Mouse (Mus musculus) hindbrain, embryonic 13.5 days (tissue): ENCODE data around the gene Myadm. TPM values are rescaled to one million over a fixed set of nuclear protein-coding genes. Genes with fewer than 3 reads are reported as not detected.

Experiments used
- ATAC-seq: fragments of 200-750 bp; cut with Nextera tagmentation; 2 replicates; pipeline ENCODE4 v1.8.0; 2017; ENCODE audit warnings: moderate TSS enrichment; ENCODE audit not compliant: low FRiP score
- H3K27ac ChIP-seq: fragments of 300-500 bp; sonication (generic); 2 replicates; pipeline ENCODE4 v1.5.1; 2015; ENCODE audit warnings: inconsistent platforms, mild to moderate bottlenecking, moderate library complexity
- H3K27me3 ChIP-seq: fragments of 300-500 bp; sonication (generic); 2 replicates; pipeline ENCODE4 v1.6.1; 2015; ENCODE audit warnings: mild to moderate bottlenecking, inconsistent platforms
- H3K36me3 ChIP-seq: fragments of 300-500 bp; sonication (generic); 2 replicates; pipeline ENCODE4 v1.6.1; 2015; ENCODE audit warnings: mild to moderate bottlenecking, inconsistent platforms
- H3K4me1 ChIP-seq: fragments of 300-500 bp; sonication (generic); replicated peaks from 2 replicates; pipeline ENCODE4 v1.6.1; 2015; ENCODE audit warnings: inconsistent platforms
- H3K4me2 ChIP-seq: fragments of 300-500 bp; sonication (generic); 2 replicates; pipeline ENCODE4 v1.6.1; 2015; ENCODE audit warnings: inconsistent platforms, mild to moderate bottlenecking, moderate library complexity
- H3K4me3 ChIP-seq: fragments of 300-500 bp; sonication (generic); 2 replicates; pipeline ENCODE4 v1.5.1; 2015; ENCODE audit warnings: mild to moderate bottlenecking, inconsistent platforms
- H3K9ac ChIP-seq: fragments of 300-500 bp; sonication (generic); 2 replicates; pipeline ENCODE4 v1.6.1; 2015; ENCODE audit warnings: mild to moderate bottlenecking, inconsistent platforms
- H3K9me3 ChIP-seq: fragments of 300-500 bp; sonication (generic); 2 replicates; pipeline ENCODE4 v1.6.1; 2016; ENCODE audit warnings: inconsistent platforms
- WGBS: fragments of 180-500 bp; shearing (Covaris S2); methylation state at CpG from one replicate; pipeline ENCODE4 v1.1.7; 2015; 5-methylcytosine and 5-hydroxymethylcytosine counted together
- polyA plus RNA-seq: library from polyadenylated mRNA; unstranded; fragments of >200 nt; fragmentation: Nextera tagmentation; extraction: Ambion mirVana; gene quantifications from 2 replicates; pipeline ENCODE4 v1.2.1, GENCODE M21; 2015

Gene Myadm
- polyA plus RNA-seq, 1 experiment from 2014 or later = 29.0 TPM

DNA sequence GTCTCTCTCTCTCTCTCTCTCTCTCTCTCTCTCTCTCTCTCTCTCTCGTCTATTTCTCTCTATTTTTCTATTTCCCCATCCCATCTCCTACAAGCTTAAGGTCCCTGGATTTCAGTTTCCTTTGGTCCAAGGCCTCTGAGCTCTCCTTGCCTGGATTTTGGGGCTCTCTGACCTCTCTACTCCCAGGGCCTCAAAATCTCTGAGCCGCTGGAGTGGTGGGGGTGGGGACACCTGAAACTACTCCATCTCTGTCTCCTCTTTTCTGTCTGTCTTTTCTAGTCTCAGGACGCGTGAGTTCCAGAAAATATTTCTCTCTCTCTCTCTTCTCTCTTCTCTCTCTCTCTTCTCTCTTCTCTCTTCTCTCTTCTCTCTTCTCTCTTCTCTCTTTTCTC, 43.3 kb downstream of the Myadm start:
- H3K9me3 ChIP-seq = no peaks in the 10 kb centered on the region
- H3K4me1 ChIP-seq = peaks cover 20% of the 10 kb centered on the region
- peak overlapping the region; percentile 89 for H3K9ac ChIP-seq
- peak overlapping the region; percentile 77 for H3K4me3 ChIP-seq
- WGBS = 2% methylated on average over 4 of the region's 4 CpGs
- no peaks in the 10 kb centered on the region for H3K36me3 ChIP-seq
- peak; percentile 19 for ATAC-seq
- peaks cover 13% of the 10 kb centered on the region for H3K27me3 ChIP-seq
- peak overlapping the region; percentile 79 for H3K4me2 ChIP-seq
- H3K27ac ChIP-seq = peak overlapping the region; percentile 86

GRCm38 (mm10) chr7:3332619-3333521, 44.0 kb downstream of the Myadm start, which contains the start of gene Cacng7:
Cacng7 (plus strand) TSS chr7:3332955.
- peak within 1 kb of the TSS; percentile 77 for H3K4me3 ChIP-seq
- under 1% methylated on average over 49 of the region's 65 CpGs for WGBS
- peaks cover 4% of the 10 kb centered on the region; the same call in 1 of the 2 replicates for H3K36me3 ChIP-seq
- H3K27me3 ChIP-seq = peaks cover 13% of the 10 kb centered on the region
- H3K9ac ChIP-seq = peak within 1 kb of the TSS; percentile 89
- H3K27ac ChIP-seq = peak within 1 kb of the TSS; percentile 86
- peak; percentile 70 for ATAC-seq
- H3K4me1 ChIP-seq = peaks cover 20% of the 10 kb centered on the region
- peak within 1 kb of the TSS; percentile 79 for H3K4me2 ChIP-seq
- H3K9me3 ChIP-seq = no peaks in the 10 kb centered on the region

DNA sequence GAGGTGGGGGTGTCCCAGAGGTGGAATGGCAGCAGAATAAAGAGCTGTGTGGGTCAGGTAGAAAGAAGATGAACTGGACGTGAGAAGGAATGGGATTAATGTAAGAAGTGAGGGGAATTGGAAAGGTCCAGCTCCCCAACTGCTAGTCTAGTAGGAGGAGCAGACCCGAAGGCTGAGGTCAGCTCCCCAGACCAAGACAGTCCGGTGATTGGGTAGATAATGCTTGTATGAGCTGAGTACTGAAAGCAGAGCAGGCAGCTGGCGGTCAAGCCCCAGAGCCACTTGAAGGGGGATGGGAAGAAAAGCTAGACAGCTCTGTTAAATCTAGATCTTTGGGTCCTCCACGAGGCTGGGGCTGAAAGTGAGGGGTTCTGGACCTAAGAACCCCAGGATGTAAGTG, 44.7 kb downstream of the Myadm start:
- H3K9me3 ChIP-seq = no peaks in the 10 kb centered on the region
- peak overlapping the region; percentile 86 for H3K27ac ChIP-seq
- peaks cover 10% of the 10 kb centered on the region; the same call in 1 of the 2 replicates for H3K36me3 ChIP-seq
- peak overlapping the region; percentile 77 for H3K4me3 ChIP-seq
- H3K4me2 ChIP-seq = peak overlapping the region; percentile 79
- peak overlapping the region; percentile 89 for H3K9ac ChIP-seq
- ATAC-seq = no peak
- H3K27me3 ChIP-seq = peaks cover 13% of the 10 kb centered on the region
- WGBS = 3% methylated on average over 5 of the region's 5 CpGs
- H3K4me1 ChIP-seq = peaks cover 20% of the 10 kb centered on the region

DNA sequence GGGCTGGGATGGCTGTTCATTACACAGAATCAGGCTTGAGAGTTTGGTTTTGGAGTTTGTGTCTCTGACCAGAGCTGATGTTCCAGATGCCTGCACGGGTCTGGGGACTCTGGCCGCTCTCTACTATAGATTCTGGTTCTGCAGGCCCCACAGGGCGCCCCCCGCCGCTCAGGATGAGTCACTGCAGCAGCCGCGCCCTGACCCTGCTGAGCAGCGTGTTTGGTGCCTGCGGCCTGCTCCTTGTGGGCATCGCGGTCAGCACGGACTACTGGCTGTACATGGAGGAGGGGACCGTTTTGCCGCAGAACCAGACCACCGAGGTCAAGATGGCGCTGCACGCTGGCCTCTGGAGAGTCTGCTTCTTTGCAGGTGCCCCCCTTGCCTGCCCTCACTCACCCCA, 47.5 kb downstream of the Myadm start:
- peaks cover 34% of the 10 kb centered on the region for H3K36me3 ChIP-seq
- 54% methylated on average over 17 of the region's 17 CpGs for WGBS
- H3K9me3 ChIP-seq = no peaks in the 10 kb centered on the region
- H3K4me3 ChIP-seq = no peak overlapping the region
- H3K4me1 ChIP-seq = peaks cover 18% of the 10 kb centered on the region
- no peak overlapping the region for H3K27ac ChIP-seq
- no peaks in the 10 kb centered on the region for H3K27me3 ChIP-seq
- no peak overlapping the region for H3K4me2 ChIP-seq
- H3K9ac ChIP-seq = 0 out of 2 replicates have a peak overlapping the region, but pooled peaks have one; percentile 8
- ATAC-seq = no peak

DNA sequence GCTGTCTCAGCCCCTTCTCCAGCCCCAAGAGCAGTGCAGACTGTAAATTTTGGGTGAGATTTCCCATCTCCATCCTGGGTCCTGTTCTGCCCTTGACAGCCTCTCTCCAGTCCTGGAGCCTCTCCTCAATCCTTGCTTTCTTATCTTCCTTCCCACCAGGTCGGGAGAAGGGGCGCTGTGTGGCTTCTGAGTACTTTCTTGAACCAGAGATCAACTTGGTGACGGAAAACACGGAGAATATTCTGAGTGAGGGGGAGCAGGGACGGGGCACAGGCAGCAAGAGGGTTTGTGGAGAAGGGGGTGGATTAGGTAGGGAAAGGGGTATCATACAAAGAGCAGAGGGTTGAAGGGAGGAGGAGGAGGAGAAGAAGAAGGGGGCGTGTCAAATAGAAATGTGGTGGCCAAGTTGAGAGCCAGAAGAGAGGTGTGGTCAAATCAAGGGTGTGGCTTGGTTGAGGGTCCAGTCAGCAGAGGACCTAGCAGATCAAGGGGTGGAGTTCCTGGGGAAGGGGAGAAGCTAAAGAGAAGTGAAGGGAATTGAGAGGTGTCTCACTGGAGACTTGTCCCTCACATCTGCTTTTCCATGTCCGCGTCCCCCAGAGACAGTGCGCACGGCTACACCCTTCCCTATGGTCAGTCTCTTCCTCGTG, 49.5 kb downstream of the Myadm start:
- H3K4me2 ChIP-seq = no peak overlapping the region
- H3K4me1 ChIP-seq = peaks cover 11% of the 10 kb centered on the region
- H3K36me3 ChIP-seq = peaks cover 49% of the 10 kb centered on the region
- 86% methylated on average over 11 of the region's 11 CpGs for WGBS
- no peak overlapping the region for H3K9ac ChIP-seq
- H3K9me3 ChIP-seq = no peaks in the 10 kb centered on the region
- no peak overlapping the region for H3K27ac ChIP-seq
- no peak overlapping the region for H3K4me3 ChIP-seq
- no peaks in the 10 kb centered on the region for H3K27me3 ChIP-seq
- no peak for ATAC-seq

DNA sequence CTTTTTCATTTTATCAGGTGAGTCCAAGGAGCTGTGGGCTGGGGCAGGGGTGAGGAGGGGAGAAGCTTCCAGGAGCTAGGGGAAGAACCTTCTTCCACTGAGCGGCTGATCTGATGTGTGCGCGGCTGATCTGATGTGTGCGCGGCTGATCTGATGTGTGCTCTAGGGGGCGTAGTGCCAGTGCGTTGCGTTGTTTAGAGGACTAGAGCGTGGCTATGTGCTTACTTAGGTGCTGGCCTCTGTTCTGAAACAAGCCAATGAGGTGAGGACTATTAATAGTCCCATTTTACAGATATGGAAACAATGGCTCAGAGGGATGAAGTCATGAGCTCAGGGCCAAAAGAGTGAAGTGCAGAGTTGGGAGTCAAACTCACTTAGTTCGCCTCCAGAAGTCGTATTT, 50.1 kb downstream of the Myadm start:
- H3K9me3 ChIP-seq = no peaks in the 10 kb centered on the region
- no peak overlapping the region for H3K9ac ChIP-seq
- no peak overlapping the region for H3K4me3 ChIP-seq
- H3K4me2 ChIP-seq = no peak overlapping the region
- 0 out of 2 replicates have a peak, but pooled peaks have one; percentile 13 for ATAC-seq
- peaks cover 55% of the 10 kb centered on the region for H3K36me3 ChIP-seq
- H3K27me3 ChIP-seq = no peaks in the 10 kb centered on the region
- no peak overlapping the region for H3K27ac ChIP-seq
- peaks cover 5% of the 10 kb centered on the region for H3K4me1 ChIP-seq
- 87% methylated on average over 11 of the region's 11 CpGs for WGBS

- Histone ChIP-seq H3K9me3 (no peaks in the 10 kb centered on the region), H3K36me3 (peaks cover 80% of the 10 kb centered on the region), H3K27ac (no peak overlapping the region), H3K4me3 (no peak overlapping the region), H3K4me1 (0 out of 2 replicates have a peak, but pooled peaks cover 2% of the 10 kb centered on the region), H3K4me2 (no peak overlapping the region), H3K27me3 (no peaks in the 10 kb centered on the region), H3K9ac (no peak overlapping the region)
- whole genome bisulfite sequencing = 89% methylated on average over 3 of the region's 3 CpGs
- ATAC-seq = no peak
These were observed 55.0 kb downstream of the Myadm start for GRCm38 (mm10) chr7:3343861-3344260.

GRCm38 (mm10) chr7:3345301-3345700, 56.4 kb downstream of the Myadm start:
- Histone ChIP-seq H3K27ac (no peak overlapping the region), H3K9me3 (no peaks in the 10 kb centered on the region), H3K4me3 (no peak overlapping the region), H3K4me2 (no peak overlapping the region), H3K27me3 (no peaks in the 10 kb centered on the region), H3K9ac (no peak overlapping the region), H3K4me1 (0 out of 2 replicates have a peak, but pooled peaks cover 2% of the 10 kb centered on the region), H3K36me3 (peaks cover 84% of the 10 kb centered on the region)
- no peak for ATAC-seq
- 93% methylated on average over 3 of the region's 3 CpGs for WGBS

GRCm38 (mm10) chr7:3347366-3348287, 58.7 kb downstream of the Myadm start:
- H3K27ac ChIP-seq = no peak overlapping the region
- no peaks in the 10 kb centered on the region for H3K27me3 ChIP-seq
- no peak overlapping the region for H3K4me3 ChIP-seq
- H3K4me1 ChIP-seq = 0 out of 2 replicates have a peak, but pooled peaks cover 2% of the 10 kb centered on the region
- no peak overlapping the region for H3K4me2 ChIP-seq
- no peaks in the 10 kb centered on the region for H3K9me3 ChIP-seq
- H3K36me3 ChIP-seq = peaks cover 83% of the 10 kb centered on the region
- WGBS = 30% methylated on average over 20 of the region's 20 CpGs
- no peak for ATAC-seq
- H3K9ac ChIP-seq = no peak overlapping the region

DNA sequence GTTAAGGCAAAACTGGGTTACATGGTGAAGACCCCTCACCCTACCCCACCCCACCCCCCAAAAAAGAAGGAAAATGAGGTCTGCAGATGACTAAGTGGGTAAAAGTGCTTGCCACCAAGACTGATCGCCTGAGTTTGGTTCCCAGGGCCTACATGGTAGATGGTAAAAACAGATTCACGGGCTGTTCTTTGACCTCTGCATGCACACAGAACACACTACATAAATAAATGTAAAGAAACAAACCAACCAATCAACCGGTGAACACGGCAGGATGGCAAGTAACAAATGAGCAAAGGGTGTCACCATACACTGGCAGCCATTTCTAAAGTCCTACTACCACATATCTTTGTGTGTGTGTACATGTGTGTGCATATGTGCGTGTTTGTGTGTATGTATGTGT, 59.4 kb downstream of the Myadm start:
- Histone ChIP-seq H3K27ac (no peak overlapping the region), H3K4me1 (0 out of 2 replicates have a peak, but pooled peaks cover 2% of the 10 kb centered on the region), H3K36me3 (peaks cover 83% of the 10 kb centered on the region), H3K9me3 (no peaks in the 10 kb centered on the region), H3K27me3 (no peaks in the 10 kb centered on the region), H3K4me2 (no peak overlapping the region), H3K4me3 (no peak overlapping the region), H3K9ac (no peak overlapping the region)
- 66% methylated on average over 5 of the region's 5 CpGs for WGBS
- no peak for ATAC-seq

GRCm38 (mm10) chr7:3349775-3350174, 60.9 kb downstream of the Myadm start:
- Histone ChIP-seq H3K36me3 (peaks cover 78% of the 10 kb centered on the region), H3K4me3 (no peak overlapping the region), H3K27ac (no peak overlapping the region), H3K4me1 (0 out of 2 replicates have a peak, but pooled peaks cover 2% of the 10 kb centered on the region), H3K9me3 (no peaks in the 10 kb centered on the region), H3K4me2 (no peak overlapping the region), H3K27me3 (no peaks in the 10 kb centered on the region), H3K9ac (no peak overlapping the region)
- WGBS = 93% methylated on average over 9 of the region's 9 CpGs
- ATAC-seq = no peak
